Mouse (Mus musculus) liver, embryonic 12.5 days (tissue): ENCODE measurements at regions not wholly inside any gene's neighbourhood (a gene's known extent, or its start where the extent isn't known, plus 50 kb on each side); places are given as distances from the start of the nearest gene placed in this dataset.

ENCODE experiments used
- ATAC-seq: fragments of 200-750 bp; cut with Nextera tagmentation; 2 replicates; pipeline ENCODE4 v1.8.0; 2017; ENCODE audit warnings: moderate number of reproducible peaks, mild to moderate bottlenecking, moderate library complexity
- H3K27ac ChIP-seq: fragments of 300-500 bp; sonication (generic); 2 replicates; pipeline ENCODE4 v1.5.1; 2016; ENCODE audit warnings: mild to moderate bottlenecking
- H3K27me3 ChIP-seq: fragments of 300-500 bp; sonication (generic); replicated peaks from 2 replicates; pipeline ENCODE4 v1.6.1; 2016; ENCODE audit warnings: mild to moderate bottlenecking, moderate library complexity
- H3K36me3 ChIP-seq: fragments of 300-500 bp; sonication (generic); 2 replicates; pipeline ENCODE4 v1.6.1; 2016; ENCODE audit warnings: mild to moderate bottlenecking, moderate library complexity
- H3K4me1 ChIP-seq: fragments of 300-500 bp; sonication (generic); 2 replicates; pipeline ENCODE4 v1.6.1; 2016
- H3K4me2 ChIP-seq: fragments of 300-500 bp; sonication (generic); 2 replicates; pipeline ENCODE4 v1.6.1; 2016; ENCODE audit warnings: mild to moderate bottlenecking, moderate library complexity
- H3K4me3 ChIP-seq: fragments of 300-500 bp; sonication (generic); 2 replicates; pipeline ENCODE4 v1.5.1; 2016; ENCODE audit warnings: mild to moderate bottlenecking, moderate library complexity
- H3K9ac ChIP-seq: fragments of 300-500 bp; sonication (generic); 2 replicates; pipeline ENCODE4 v1.6.1; 2016; ENCODE audit warnings: mild to moderate bottlenecking, moderate library complexity
- H3K9me3 ChIP-seq: fragments of 300-500 bp; sonication (generic); replicated peaks from 2 replicates; pipeline ENCODE4 v1.6.1; 2016; ENCODE audit warnings: mild to moderate bottlenecking, moderate library complexity
- WGBS: fragments of 180-500 bp; shearing (Covaris S2); methylation state at CpG from one replicate; pipeline ENCODE4 v1.1.7; 2016; ENCODE audit not compliant: insufficient replicate concordance; 5-methylcytosine and 5-hydroxymethylcytosine counted together

DNA sequence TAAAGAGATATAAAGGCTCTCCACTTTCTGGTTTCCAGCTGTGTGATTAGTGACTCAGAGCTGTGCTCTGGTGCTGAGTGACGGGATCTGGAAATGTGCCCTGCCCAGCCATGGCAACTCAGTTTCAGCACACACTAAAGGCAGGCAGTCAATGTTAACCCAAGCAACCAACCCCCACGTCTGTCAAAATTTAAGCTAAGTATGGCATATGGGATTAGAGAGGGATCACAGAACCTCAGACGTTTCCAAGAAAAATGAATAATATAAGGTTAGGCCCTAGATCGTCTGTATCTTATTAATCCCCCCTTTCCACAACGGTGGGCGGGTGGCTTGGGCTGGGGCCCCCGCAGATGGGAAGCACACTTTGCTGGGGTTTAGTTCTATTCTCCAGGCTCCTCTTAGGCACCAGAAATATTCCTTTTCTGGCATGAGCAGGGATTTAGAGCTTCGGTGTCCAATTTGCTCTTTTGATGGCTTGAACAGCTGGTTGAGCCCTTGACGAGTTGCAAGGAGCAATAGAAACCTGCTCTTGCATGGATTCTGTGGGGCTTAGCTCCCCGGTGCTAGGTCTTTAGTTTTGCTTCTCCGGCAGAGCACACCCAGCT, 311.2 kb downstream of the Pten start:
- no peak for ATAC-seq

DNA sequence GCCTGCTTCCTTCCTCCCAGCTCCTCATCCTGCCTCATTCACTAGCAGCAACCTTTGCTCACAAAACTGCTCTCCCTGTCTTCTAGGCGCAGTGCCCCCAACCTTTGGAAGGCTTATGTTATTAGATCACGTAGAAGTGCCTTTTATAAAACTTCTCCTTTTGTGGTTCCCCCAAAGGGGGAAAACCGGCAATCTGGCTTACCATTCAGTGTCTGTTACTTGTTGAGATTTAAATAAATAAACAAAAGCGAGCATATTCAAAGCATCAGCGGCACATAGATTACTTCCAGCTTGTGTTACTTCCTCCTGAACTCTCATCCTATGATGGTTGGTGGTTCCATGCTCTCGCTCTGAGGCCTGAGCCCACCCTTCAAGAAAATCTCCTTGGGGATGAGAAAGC, 312.5 kb downstream of the Pten start:
- Histone ChIP-seq H3K4me1 (no peaks in the 10 kb centered on the region), H3K4me3 (no peak overlapping the region), H3K4me2 (no peak overlapping the region), H3K36me3 (no peaks in the 10 kb centered on the region), H3K27me3 (no peaks in the 10 kb centered on the region), H3K9me3 (no peaks in the 10 kb centered on the region), H3K27ac (no peak overlapping the region), H3K9ac (no peak overlapping the region)
- WGBS, result 35% methylated on average over 6 of the region's 6 CpGs
- ATAC-seq, result no peak

More for the DNA sequence above, 311.2 kb downstream of the Pten start:
- 72% methylated on average over 11 of the region's 11 CpGs for WGBS
- no peak overlapping the region for H3K9ac ChIP-seq
- H3K27ac ChIP-seq, result no peak overlapping the region
- H3K4me2 ChIP-seq, result no peak overlapping the region
- H3K4me1 ChIP-seq, result no peaks in the 10 kb centered on the region
- H3K4me3 ChIP-seq, result no peak overlapping the region
- no peaks in the 10 kb centered on the region for H3K36me3 ChIP-seq
- H3K9me3 ChIP-seq, result no peaks in the 10 kb centered on the region
- no peaks in the 10 kb centered on the region for H3K27me3 ChIP-seq

DNA sequence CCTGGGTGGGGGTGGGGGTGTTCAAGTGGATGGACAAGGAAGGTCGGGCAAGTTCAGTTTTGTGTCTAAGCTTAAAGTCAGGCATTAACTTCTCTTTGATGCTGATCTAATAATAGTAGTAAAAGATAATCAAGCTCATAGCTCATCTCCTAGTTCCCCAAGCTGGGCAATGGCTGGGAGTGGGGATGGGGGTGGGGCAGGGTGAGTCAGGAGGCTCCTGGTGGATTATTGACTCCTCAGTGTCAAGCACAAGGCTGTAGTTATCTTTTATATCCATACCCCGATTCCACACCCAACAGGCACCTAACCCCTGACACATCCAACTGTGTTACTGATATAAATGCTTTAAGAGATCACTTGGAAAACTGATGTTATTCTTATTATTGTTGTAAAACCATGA, 315.0 kb downstream of the Pten start:
- H3K9me3 ChIP-seq, result no peaks in the 10 kb centered on the region
- H3K27me3 ChIP-seq, result no peaks in the 10 kb centered on the region
- no peaks in the 10 kb centered on the region for H3K36me3 ChIP-seq
- H3K27ac ChIP-seq, result no peak overlapping the region
- H3K4me2 ChIP-seq, result no peak overlapping the region
- H3K9ac ChIP-seq, result no peak overlapping the region
- H3K4me1 ChIP-seq, result no peaks in the 10 kb centered on the region
- 53% methylated on average over 2 of the region's 2 CpGs for WGBS
- ATAC-seq, result no peak
- H3K4me3 ChIP-seq, result no peak overlapping the region

DNA sequence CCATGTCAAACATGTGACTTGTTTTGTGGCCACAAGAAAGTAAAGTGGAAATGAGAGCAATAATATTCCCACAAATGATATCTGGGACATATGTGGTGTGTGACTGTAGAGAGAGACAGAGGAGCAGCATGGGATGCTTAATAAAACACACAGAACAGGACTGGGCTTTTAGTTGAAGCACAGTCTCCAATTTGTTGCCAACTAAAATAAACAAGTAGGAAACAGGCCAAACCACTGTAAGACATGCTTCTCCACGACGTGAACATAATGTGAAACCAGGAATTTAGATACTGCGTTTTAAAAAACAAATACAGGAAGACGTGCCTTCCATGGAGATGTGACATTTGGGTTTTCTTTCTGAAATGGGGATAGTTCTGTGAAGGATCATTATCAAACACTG, 317.2 kb downstream of the Rnls start:
- H3K4me2 ChIP-seq, result no peak overlapping the region
- no peak overlapping the region for H3K27ac ChIP-seq
- no peaks in the 10 kb centered on the region for H3K4me1 ChIP-seq
- no peak overlapping the region for H3K4me3 ChIP-seq
- H3K9ac ChIP-seq, result no peak overlapping the region
- no peaks in the 10 kb centered on the region for H3K36me3 ChIP-seq
- WGBS, result 66% methylated on average over 4 of the region's 4 CpGs
- H3K9me3 ChIP-seq, result no peaks in the 10 kb centered on the region
- no peak for ATAC-seq
- H3K27me3 ChIP-seq, result no peaks in the 10 kb centered on the region

DNA sequence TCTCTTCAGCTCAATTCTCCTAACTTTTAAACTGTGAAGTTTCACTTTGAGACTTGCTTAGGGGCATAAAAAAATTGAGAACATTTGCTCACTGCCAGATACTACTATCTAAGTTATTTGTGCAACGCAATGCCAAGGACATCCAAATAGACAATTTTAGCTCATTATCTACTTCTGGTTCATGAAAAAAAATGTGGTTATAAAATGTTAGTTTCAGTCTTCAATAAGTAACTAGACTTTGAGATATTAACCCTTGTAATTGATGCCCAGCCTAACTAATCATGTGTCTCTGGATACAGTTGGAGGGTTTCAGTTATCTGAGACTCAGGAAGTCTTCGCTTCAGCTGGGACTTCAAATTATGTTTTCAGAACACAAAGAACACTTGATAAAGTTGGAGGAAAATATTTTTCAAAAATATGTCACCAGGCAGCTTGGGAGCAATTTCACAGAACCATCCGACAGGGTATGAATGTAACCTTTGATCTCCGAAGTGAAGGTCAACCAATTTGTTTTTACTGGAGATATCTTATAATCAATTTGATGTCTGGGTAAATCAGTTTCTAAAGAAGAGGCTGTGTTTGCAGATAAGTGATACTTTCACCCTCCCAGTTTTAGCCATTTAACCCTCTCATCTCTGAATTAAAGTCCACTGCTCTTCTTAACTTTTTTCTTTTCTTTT, 313.3 kb downstream of the Rnls start:
- no peak overlapping the region for H3K4me3 ChIP-seq
- WGBS, result 46% methylated on average over 4 of the region's 4 CpGs
- no peaks in the 10 kb centered on the region for H3K9me3 ChIP-seq
- H3K4me2 ChIP-seq, result no peak overlapping the region
- no peaks in the 10 kb centered on the region; the same call in 1 of the 2 replicates for H3K4me1 ChIP-seq
- ATAC-seq, result no peak
- H3K9ac ChIP-seq, result no peak overlapping the region
- no peaks in the 10 kb centered on the region for H3K36me3 ChIP-seq
- no peaks in the 10 kb centered on the region for H3K27me3 ChIP-seq
- no peak overlapping the region for H3K27ac ChIP-seq

DNA sequence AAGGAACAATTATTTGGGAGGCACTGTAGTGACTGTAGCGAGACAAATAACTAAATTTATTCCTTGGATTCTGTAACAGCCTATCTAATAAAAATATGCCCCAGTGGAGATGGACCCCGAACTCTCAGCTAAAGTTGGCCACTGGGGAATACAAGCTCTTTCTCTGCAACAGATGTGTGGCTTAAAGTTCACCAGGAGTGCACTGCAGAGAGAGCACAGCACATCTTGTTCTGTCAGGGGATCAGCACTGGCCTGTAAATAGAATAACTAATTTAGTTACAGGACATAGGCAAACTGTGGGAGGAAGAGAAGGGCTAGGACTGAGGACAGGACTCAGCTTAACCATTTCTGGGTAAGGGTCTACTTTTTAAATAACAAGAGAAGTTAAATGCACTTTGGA, 312.1 kb downstream of the Rnls start:
- no peak overlapping the region for H3K27ac ChIP-seq
- no peak overlapping the region for H3K4me3 ChIP-seq
- no peaks in the 10 kb centered on the region for H3K27me3 ChIP-seq
- no peak for ATAC-seq
- no peaks in the 10 kb centered on the region for H3K9me3 ChIP-seq
- no peak overlapping the region for H3K9ac ChIP-seq
- no peaks in the 10 kb centered on the region for H3K36me3 ChIP-seq
- no peaks in the 10 kb centered on the region; the same call in 1 of the 2 replicates for H3K4me1 ChIP-seq
- WGBS, result 58% methylated on average over 2 of the region's 2 CpGs
- H3K4me2 ChIP-seq, result no peak overlapping the region

DNA sequence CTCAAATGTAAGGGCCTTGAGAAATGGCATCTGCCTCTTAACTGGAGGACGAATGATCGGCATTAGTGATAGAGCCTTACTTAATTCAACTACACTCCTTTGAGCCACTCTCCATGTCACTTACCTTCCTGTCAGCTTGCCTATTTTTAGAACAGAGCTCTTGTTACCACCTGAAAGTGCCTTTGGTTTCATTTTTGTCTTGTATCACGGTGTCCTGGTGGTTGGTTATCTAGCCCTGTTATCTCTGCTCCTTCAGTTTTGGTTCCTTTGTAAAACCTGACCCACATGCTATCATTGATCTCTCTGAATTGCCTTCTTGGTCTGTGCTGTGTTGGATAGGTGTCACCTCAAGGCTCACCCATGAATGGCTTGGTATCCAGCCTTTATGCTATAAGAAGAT, 310.6 kb downstream of the Rnls start:
- WGBS, result 58% methylated on average over 3 of the region's 3 CpGs
- Histone ChIP-seq H3K4me2 (no peak overlapping the region), H3K9ac (no peak overlapping the region), H3K9me3 (no peaks in the 10 kb centered on the region), H3K27ac (no peak overlapping the region), H3K4me1 (no peaks in the 10 kb centered on the region; the same call in 1 of the 2 replicates), H3K36me3 (no peaks in the 10 kb centered on the region), H3K4me3 (no peak overlapping the region), H3K27me3 (no peaks in the 10 kb centered on the region)
- ATAC-seq, result no peak

DNA sequence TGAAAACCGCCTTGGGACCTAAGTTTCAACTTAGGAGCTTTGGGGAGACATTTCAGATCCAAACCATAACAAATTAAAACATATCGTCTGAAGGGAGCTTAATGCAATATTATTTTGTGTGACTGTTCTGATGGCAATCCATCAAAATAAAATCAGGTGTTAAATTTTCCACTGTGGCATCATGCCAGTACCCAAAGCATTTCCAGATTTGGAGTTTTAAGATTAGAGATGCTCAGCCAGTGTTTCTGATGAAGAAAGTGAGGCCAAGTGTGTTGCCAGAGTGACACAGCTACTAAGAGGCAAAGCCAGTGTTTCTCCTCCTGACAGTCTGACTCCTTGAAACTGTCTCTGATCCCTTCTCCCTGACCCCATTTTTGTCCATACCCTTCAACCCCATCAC, 308.7 kb downstream of the Rnls start:
- Histone ChIP-seq H3K4me1 (no peaks in the 10 kb centered on the region; the same call in 1 of the 2 replicates), H3K27ac (no peak overlapping the region), H3K4me2 (no peak overlapping the region), H3K27me3 (no peaks in the 10 kb centered on the region), H3K9me3 (no peaks in the 10 kb centered on the region), H3K9ac (no peak overlapping the region), H3K36me3 (no peaks in the 10 kb centered on the region), H3K4me3 (no peak overlapping the region)
- WGBS, result 58% methylated on average over 2 of the region's 2 CpGs
- no peak for ATAC-seq

DNA sequence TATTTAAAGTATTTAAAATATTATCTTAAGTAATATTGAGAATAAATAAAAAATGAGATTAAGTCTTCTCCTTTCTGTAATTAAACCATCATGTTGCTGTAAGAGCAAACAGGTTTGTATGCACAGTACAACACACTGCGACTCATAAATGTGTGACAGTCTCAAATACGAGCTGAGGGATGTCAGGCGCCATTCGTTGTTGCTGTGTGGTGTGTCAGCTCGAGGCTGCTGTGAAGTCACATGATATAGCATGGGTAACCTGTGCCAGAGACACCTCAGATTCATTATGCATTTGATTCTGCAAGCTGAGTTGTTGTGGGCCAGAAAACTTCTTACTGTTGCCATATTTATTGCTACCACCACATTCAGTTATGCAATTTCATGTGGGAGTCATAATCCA, 307.4 kb downstream of the Rnls start:
- WGBS, result 69% methylated on average over 5 of the region's 5 CpGs
- Histone ChIP-seq H3K4me1 (no peaks in the 10 kb centered on the region; the same call in 1 of the 2 replicates), H3K36me3 (no peaks in the 10 kb centered on the region), H3K9me3 (no peaks in the 10 kb centered on the region), H3K27me3 (no peaks in the 10 kb centered on the region), H3K4me2 (no peak overlapping the region), H3K4me3 (no peak overlapping the region), H3K9ac (no peak overlapping the region), H3K27ac (no peak overlapping the region)
- ATAC-seq, result no peak
